Mouse (Mus musculus) MEL (cell line): ENCODE measurements around the gene Spdye4b. TPM values are rescaled to one million over a fixed set of nuclear protein-coding genes. Genes with fewer than 3 reads are reported as not detected.
A peak's percentile ranks its signal among the peaks of the same experiment; 100 is the strongest.

ENCODE experiments used
- DNase-seq: peaks from one replicate; pipeline ENCODE4 v3.0.0; 2011; ENCODE audit warnings: low read depth, low spot score
- H3K27ac ChIP-seq: 2 replicates; pipeline ENCODE4 v1.5.1; 2012; ENCODE audit warnings: low read depth, mild to moderate bottlenecking, control low read depth, low read length, moderate library complexity; ENCODE audit not compliant: control insufficient read depth
- H3K27me3 ChIP-seq, 2 experiments: fragments of 150-350 bp in 1 of 2; sonication (generic) in 1 of 2; 2 replicates each; pipeline ENCODE4 v1.6.1; 2012; ENCODE audit warnings: low read length in 2 of 2, mild to moderate bottlenecking in 2 of 2, improper control_type of control experiment in 1 of 2, moderate library complexity in 1 of 2; ENCODE audit not compliant: insufficient read depth in 2 of 2, control insufficient read depth in 1 of 2
- H3K36me3 ChIP-seq, 2 experiments: 2 replicates each; pipeline ENCODE4 v1.6.1; 2012 to 2014; ENCODE audit warnings: low read length in 2 of 2, improper control_type of control experiment in 1 of 2, inconsistent platforms in 1 of 2, mild to moderate bottlenecking in 1 of 2; ENCODE audit not compliant: insufficient read depth in 2 of 2, control insufficient read depth in 1 of 2
- H3K4me1 ChIP-seq, 2 experiments: fragments of 150-350 bp in 1 of 2; sonication (generic) in 1 of 2; 2 replicates each; pipeline ENCODE4 v1.6.1; 2012; ENCODE audit warnings: low read length in 2 of 2, improper control_type of control experiment in 1 of 2, mild to moderate bottlenecking in 1 of 2; ENCODE audit not compliant: insufficient read depth in 2 of 2, control insufficient read depth in 1 of 2
- H3K4me3 ChIP-seq, 2 experiments: fragments of 150-350 bp in 1 of 2; sonication (generic) in 1 of 2; 2 replicates each; pipeline ENCODE4 v1.5.1; 2012; ENCODE audit warnings: low read depth in 2 of 2, low read length in 2 of 2, mild to moderate bottlenecking in 2 of 2, moderate library complexity in 2 of 2, control low read depth in 1 of 2, improper control_type of control experiment in 1 of 2; ENCODE audit not compliant: control insufficient read depth in 1 of 2, insufficient read depth in 1 of 2
- H3K79me2 ChIP-seq: 2 replicates; pipeline ENCODE4 v1.6.1; 2012; ENCODE audit warnings: mild to moderate bottlenecking, low read length, moderate library complexity; ENCODE audit not compliant: control insufficient read depth, poor library complexity, insufficient read depth
- H3K9ac ChIP-seq: 2 replicates; pipeline ENCODE4 v1.6.1; 2012; ENCODE audit warnings: low read depth, mild to moderate bottlenecking, control low read depth, low read length, moderate library complexity; ENCODE audit not compliant: control insufficient read depth, poor library complexity, severe bottlenecking
- H3K9me3 ChIP-seq: fragments of 150-350 bp; sonication (generic); replicated peaks from 2 replicates; pipeline ENCODE4 v1.6.1; 2012; ENCODE audit warnings: mild to moderate bottlenecking, low read length, improper control_type of control experiment, moderate library complexity; ENCODE audit not compliant: insufficient read depth
- CHD2 ChIP-seq: IDR thresholded peaks from 2 replicates; pipeline ENCODE4 v1.6.1; 2011; ENCODE audit warnings: low read length, improper control_type of control experiment
- CTCF ChIP-seq, 3 experiments: IDR thresholded peaks in 2 of 3; conservative IDR thresholded peaks in 1 of 3; 2 replicates each; pipeline ENCODE4 v1.5.1; 2011 to 2012; ENCODE audit warnings: low read length in 3 of 3, low read depth in 2 of 3, mild to moderate bottlenecking in 2 of 3, improper control_type of control experiment in 1 of 3, inconsistent platforms in 1 of 3, mixed read lengths in 1 of 3, moderate library complexity in 1 of 3; ENCODE audit not compliant: control insufficient read depth in 1 of 3, insufficient read depth in 1 of 3, poor library complexity in 1 of 3, severe bottlenecking in 1 of 3
- E2F4 ChIP-seq: IDR thresholded peaks from 2 replicates; pipeline ENCODE4 v1.6.1; 2011; ENCODE audit warnings: low read depth, low read length, improper control_type of control experiment, borderline replicate concordance
- ELF1 ChIP-seq: IDR thresholded peaks from 2 replicates; pipeline ENCODE4 v1.6.1; 2014; ENCODE audit warnings: low read depth, mild to moderate bottlenecking, inconsistent platforms, low read length, improper control_type of control experiment, moderate library complexity
- EP300 ChIP-seq, 2 experiments: IDR thresholded peaks; 2 replicates each; pipeline ENCODE4 v1.6.1; 2011; ENCODE audit warnings: improper control_type of control experiment in 2 of 2, low read length in 2 of 2, low read depth in 1 of 2, mild to moderate bottlenecking in 1 of 2
- ETS1 ChIP-seq: IDR thresholded peaks from 2 replicates; pipeline ENCODE4 v1.6.1; 2012; ENCODE audit warnings: low read depth, mild to moderate bottlenecking, inconsistent platforms, low read length, improper control_type of control experiment, moderate library complexity
- HCFC1 ChIP-seq: IDR thresholded peaks from 2 replicates; pipeline ENCODE4 v1.6.1; 2012; ENCODE audit warnings: low read depth, mild to moderate bottlenecking, inconsistent platforms, low read length, improper control_type of control experiment, moderate library complexity
- JUND ChIP-seq: IDR thresholded peaks from 2 replicates; pipeline ENCODE4 v1.6.1; 2011; ENCODE audit warnings: low read depth, mild to moderate bottlenecking, improper control_type of control experiment, low read length
- KAT2A ChIP-seq: conservative IDR thresholded peaks from 2 replicates; pipeline ENCODE4 v1.6.1; 2012; ENCODE audit warnings: low read depth, low read length, improper control_type of control experiment, inconsistent platforms
- MAFK ChIP-seq: IDR thresholded peaks from 2 replicates; pipeline ENCODE4 v1.6.1; 2011; ENCODE audit warnings: low read depth, mild to moderate bottlenecking, low read length, improper control_type of control experiment, borderline replicate concordance
- MAX ChIP-seq: IDR thresholded peaks from 2 replicates; pipeline ENCODE4 v1.6.1; 2011; ENCODE audit warnings: low read length, improper control_type of control experiment
- MAZ ChIP-seq: IDR thresholded peaks from 2 replicates; pipeline ENCODE4 v1.6.1; 2012; ENCODE audit warnings: low read depth, mild to moderate bottlenecking, inconsistent platforms, low read length, improper control_type of control experiment
- MEF2A ChIP-seq: IDR thresholded peaks from 2 replicates; pipeline ENCODE4 v1.6.1; 2014; ENCODE audit warnings: low read depth, mild to moderate bottlenecking, inconsistent platforms, low read length, improper control_type of control experiment; ENCODE audit not compliant: poor library complexity, insufficient replicate concordance, severe bottlenecking; ENCODE audit errors: extremely low read depth
- MXI1 ChIP-seq: IDR thresholded peaks from 2 replicates; pipeline ENCODE4 v1.6.1; 2011; ENCODE audit warnings: mild to moderate bottlenecking, low read depth, low read length, improper control_type of control experiment
- MYB ChIP-seq: IDR thresholded peaks from 2 replicates; pipeline ENCODE4 v1.6.1; 2011; ENCODE audit warnings: mild to moderate bottlenecking, low read depth, low read length, improper control_type of control experiment
- MYC ChIP-seq: IDR thresholded peaks from 2 replicates; pipeline ENCODE4 v1.6.1; 2011; ENCODE audit warnings: low read depth, mild to moderate bottlenecking, low read length, improper control_type of control experiment, moderate library complexity
- NELFE ChIP-seq: IDR thresholded peaks from 2 replicates; pipeline ENCODE4 v1.6.1; 2011; ENCODE audit warnings: low read depth, low read length, improper control_type of control experiment
- NRF1 ChIP-seq: IDR thresholded peaks from 2 replicates; pipeline ENCODE4 v1.6.1; 2014; ENCODE audit warnings: low read depth, mild to moderate bottlenecking, inconsistent platforms, low read length, improper control_type of control experiment, moderate library complexity; ENCODE audit not compliant: poor library complexity, insufficient read depth, severe bottlenecking
- POLR2A ChIP-seq, 2 experiments: IDR thresholded peaks; 2 replicates each; pipeline ENCODE4 v1.6.1; 2011 to 2012; ENCODE audit warnings: low read length in 2 of 2, mild to moderate bottlenecking in 2 of 2, control low read depth in 1 of 2, improper control_type of control experiment in 1 of 2, low read depth in 1 of 2, moderate library complexity in 1 of 2; ENCODE audit not compliant: control insufficient read depth in 1 of 2, insufficient read depth in 1 of 2, poor library complexity in 1 of 2
- POLR2AphosphoS2 ChIP-seq: IDR thresholded peaks from 2 replicates; pipeline ENCODE4 v1.6.1; 2011; ENCODE audit warnings: low read length, improper control_type of control experiment
- RCOR1 ChIP-seq: IDR thresholded peaks from 2 replicates; pipeline ENCODE4 v1.6.1; 2012; ENCODE audit warnings: low read depth, mild to moderate bottlenecking, inconsistent platforms, low read length, improper control_type of control experiment
- SIN3A ChIP-seq: IDR thresholded peaks from 2 replicates; pipeline ENCODE4 v1.6.1; 2012; ENCODE audit warnings: low read length, improper control_type of control experiment, inconsistent platforms
- SMC3 ChIP-seq: IDR thresholded peaks from 2 replicates; pipeline ENCODE4 v1.6.1; 2011; ENCODE audit warnings: low read depth, low read length, improper control_type of control experiment
- TAL1 ChIP-seq: IDR thresholded peaks from 2 replicates; pipeline ENCODE4 v1.6.1; 2012; ENCODE audit warnings: mild to moderate bottlenecking, inconsistent platforms, low read length, moderate library complexity, mixed read lengths
- TBP ChIP-seq: IDR thresholded peaks from 2 replicates; pipeline ENCODE4 v1.8.0; 2011; ENCODE audit warnings: low read depth, low read length, improper control_type of control experiment
- TCF12 ChIP-seq: IDR thresholded peaks from 2 replicates; pipeline ENCODE4 v1.6.1; 2014; ENCODE audit warnings: low read depth, mild to moderate bottlenecking, inconsistent platforms, low read length, improper control_type of control experiment, moderate library complexity
- UBTF ChIP-seq: IDR thresholded peaks from 2 replicates; pipeline ENCODE4 v1.6.1; 2012; ENCODE audit warnings: low read depth, mild to moderate bottlenecking, inconsistent platforms, low read length, improper control_type of control experiment, moderate library complexity, borderline replicate concordance; ENCODE audit not compliant: insufficient read depth
- USF1 ChIP-seq: IDR thresholded peaks from 2 replicates; pipeline ENCODE4 v1.6.1; 2014; ENCODE audit warnings: low read depth, mild to moderate bottlenecking, inconsistent platforms, low read length, improper control_type of control experiment, moderate library complexity
- ZC3H11A ChIP-seq: IDR thresholded peaks from 2 replicates; pipeline ENCODE4 v1.6.1; 2012; ENCODE audit warnings: low read depth, mild to moderate bottlenecking, inconsistent platforms, low read length, improper control_type of control experiment
- ZKSCAN1 ChIP-seq: IDR thresholded peaks from 2 replicates; pipeline ENCODE4 v1.6.1; 2012; ENCODE audit warnings: low read depth, mild to moderate bottlenecking, inconsistent platforms, low read length, improper control_type of control experiment, moderate library complexity
- ZMIZ1 ChIP-seq: IDR thresholded peaks from 2 replicates; pipeline ENCODE4 v1.6.1; 2012; ENCODE audit warnings: low read depth, mild to moderate bottlenecking, inconsistent platforms, low read length, improper control_type of control experiment, moderate library complexity
- polyA plus RNA-seq, 2 experiments: library from polyadenylated mRNA; stranded (reverse) in 1 of 2; unstranded in 1 of 2; fragments of >175 nt in 1 of 2; fragments of >200 nt in 1 of 2; gene quantifications; 2 replicates each; pipeline versions ENCODE4 v1.2.1 to v1.2.4; 2012; ENCODE audit warnings: low replicate concordance in 2 of 2, low read depth in 1 of 2; ENCODE audit not compliant: insufficient read length in 2 of 2, insufficient read depth in 1 of 2, missing spikeins in 1 of 2
- total RNA-seq: library from RNA; depleted of rRNA; stranded (reverse); fragments of 300-350 nt; gene quantifications from 2 replicates; pipeline ENCODE4 v1.2.3, GENCODE M21; 2012; rRNA removed

The Spdye4b gene
- total RNA-seq, result not detected in 2 replicates
- polyA plus RNA-seq, result not detected

DNA sequence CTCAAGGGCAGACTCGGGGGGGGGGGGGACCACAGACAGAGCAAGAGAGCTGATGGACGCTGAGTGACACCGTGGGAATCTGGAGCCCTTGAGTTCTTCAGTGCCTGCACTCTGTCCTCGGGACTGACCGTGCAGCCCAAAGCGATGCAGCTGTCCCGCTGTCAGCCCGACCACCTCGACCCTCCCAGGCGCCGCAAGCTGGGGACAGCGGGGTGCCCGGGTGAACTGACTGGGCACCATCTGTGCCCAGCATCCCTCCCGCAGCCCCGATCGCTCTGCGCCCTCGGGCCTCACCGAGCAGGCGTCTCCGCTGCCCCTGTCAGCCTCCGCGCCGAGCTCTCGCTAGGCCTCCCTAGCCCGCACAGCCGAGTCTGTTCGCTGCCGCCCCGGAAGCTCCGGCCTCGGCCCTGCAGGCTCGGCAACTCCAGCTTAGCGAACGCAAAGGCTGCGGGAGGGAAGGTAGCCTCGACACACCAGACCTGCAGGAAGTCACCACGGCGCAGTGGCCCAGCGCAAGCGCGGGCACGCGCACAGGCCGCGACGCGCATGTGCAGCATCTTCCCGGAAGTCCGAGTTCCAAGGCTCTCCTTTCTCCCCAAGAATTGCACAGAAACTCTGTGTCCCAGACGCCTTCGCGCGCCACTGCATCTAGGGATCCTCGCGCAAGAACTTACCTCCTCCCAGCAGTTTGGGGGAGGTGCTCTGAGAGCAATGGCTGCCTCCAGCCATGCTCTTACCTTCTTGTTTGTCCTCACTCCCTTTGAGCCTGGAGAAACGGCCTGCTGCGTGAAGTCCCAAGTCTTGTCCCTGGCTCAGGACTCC is at the start of gene Spdye4b, which contains the start of gene Rbak:
Gene Spdye4b, plus strand, starts transcription at position 763 of the 822 bp plus-strand sequence.
Gene Rbak, minus strand, starts transcription at position 521 of the 822 bp plus-strand sequence.
- Histone ChIP-seq H3K9me3 (no peaks in the 10 kb centered on the region), H3K79me2 (peaks cover 9% of the 10 kb centered on the region), H3K9ac (peak within 1 kb of the TSS; percentile 85)
- peak; percentile 75 for TF ChIP-seq TBP
- peak; percentile 84 for TF ChIP-seq KAT2A
- TF ChIP-seq SIN3A, result peak; percentile 96
- no peak for TF ChIP-seq ZC3H11A
- TF ChIP-seq MEF2A, result no peak
- no peak for TF ChIP-seq ZKSCAN1
- TF ChIP-seq UBTF, result 0 out of 2 replicates have a peak, but pooled peaks have one; percentile 14
- no peak for TF ChIP-seq MAFK
- TF ChIP-seq MYC, result peak; percentile 76
- peak; percentile 97 for TF ChIP-seq HCFC1
- peak; percentile 40; the same call in 1 of the 2 replicates for TF ChIP-seq USF1
- TF ChIP-seq CHD2, result 0 out of 2 replicates have a peak, but pooled peaks have one; percentile 20
- TF ChIP-seq RCOR1, result no peak
- no peak for TF ChIP-seq MYB
- TF ChIP-seq ELF1, result peak; percentile 100
- peak; percentile 80 for TF ChIP-seq MXI1
- no peak for TF ChIP-seq SMC3
- TF ChIP-seq MAZ, result peak; percentile 78; the same call in 1 of the 2 replicates
- peak; percentile 62; the same call in 1 of the 2 replicates for TF ChIP-seq POLR2AphosphoS2
- TF ChIP-seq TAL1, result no peak
- TF ChIP-seq NELFE, result peak; percentile 91
- peak; percentile 63 to 85; a peak in 3 of 4 replicates for TF ChIP-seq POLR2A (IDR thresholded peaks at IDR 0.05; ENCODE audit: control insufficient read depth in 1 of 2, insufficient read depth in 1 of 2, low read depth in 1 of 2, low read length in 2 of 2, poor library complexity in 1 of 2)
- TF ChIP-seq CTCF (IDR thresholded peaks at IDR 0.05 in 2 of 3, conservative IDR thresholded peaks at IDR 0.05 in 1 of 3; ENCODE audit: control insufficient read depth in 1 of 3, insufficient read depth in 1 of 3, low read depth in 2 of 3, low read length in 3 of 3, poor library complexity in 1 of 3, severe bottlenecking in 1 of 3), result no peak
- TF ChIP-seq TCF12, result peak; percentile 65; the same call in 1 of the 2 replicates
- TF ChIP-seq ETS1, result peak; percentile 44; the same call in 1 of the 2 replicates
- TF ChIP-seq E2F4, result 0 out of 2 replicates have a peak, but pooled peaks have one; percentile 54
- peak; percentile 65; the same call in 1 of the 2 replicates for TF ChIP-seq ZMIZ1
- TF ChIP-seq NRF1, result peak; percentile 95
- 0 out of 4 replicates have a peak, but pooled peaks of 1 of the 2 experiments have one; percentile 11 for TF ChIP-seq EP300 (IDR thresholded peaks at IDR 0.05; ENCODE audit: low read depth in 1 of 2, low read length in 2 of 2)
- peak; percentile 95 for TF ChIP-seq MAX
- no peak for TF ChIP-seq JUND
- TF ChIP-seq, all 39 proteins: peak for 21
- DNase-seq, result peak; percentile 97
- Histone ChIP-seq H3K4me1 (peaks cover 3 to 7% of the 10 kb centered on the region in 2 experiments; a peak in 3 of 4 replicates), H3K36me3 (peaks cover 4 to 6% of the 10 kb centered on the region in 2 experiments), H3K4me3 (peak within 1 kb of the TSS; percentile 77 to 78), H3K27me3 (no peaks in the 10 kb centered on the region), H3K27ac (peak within 1 kb of the TSS; percentile 36)
